Mouse (Mus musculus) testis, adult 2 months (tissue): ENCODE data around the gene Ccdc12. TPM values are rescaled to one million over a fixed set of nuclear protein-coding genes. Genes with fewer than 3 reads are reported as not detected.

Experiments used
- H3K27ac ChIP-seq: fragments of 200-500 bp; 2 replicates; pipeline ENCODE4 v1.5.1; 2012; ENCODE audit warnings: low read depth, low read length; ENCODE audit not compliant: control insufficient read depth, insufficient read depth
- H3K27me3 ChIP-seq: fragments of 200-500 bp; 2 replicates; pipeline ENCODE4 v1.6.1; 2012; ENCODE audit warnings: mild to moderate bottlenecking, low read length, moderate library complexity; ENCODE audit not compliant: control insufficient read depth, insufficient read depth
- H3K36me3 ChIP-seq: fragments of 200-500 bp; 2 replicates; pipeline ENCODE4 v1.6.1; 2012; ENCODE audit warnings: mild to moderate bottlenecking, low read length; ENCODE audit not compliant: control insufficient read depth, insufficient read depth
- H3K4me1 ChIP-seq: fragments of 200-500 bp; 2 replicates; pipeline ENCODE4 v1.6.1; 2012; ENCODE audit warnings: low read length; ENCODE audit not compliant: control insufficient read depth, insufficient read depth
- H3K4me3 ChIP-seq: fragments of 200-500 bp; 2 replicates; pipeline ENCODE4 v1.5.1; 2012; ENCODE audit warnings: low read depth, mild to moderate bottlenecking, low read length, moderate library complexity, mixed read lengths; ENCODE audit not compliant: control insufficient read depth
- CTCF ChIP-seq: fragments of 200-500 bp; IDR thresholded peaks from 2 replicates; pipeline ENCODE4 v1.5.1; 2012; ENCODE audit warnings: low read depth, mild to moderate bottlenecking, inconsistent platforms, low read length, moderate library complexity; ENCODE audit not compliant: control insufficient read depth, insufficient read depth, insufficient replicate concordance
- POLR2A ChIP-seq: fragments of 200-500 bp; IDR thresholded peaks from 2 replicates; pipeline ENCODE4 v1.6.1; 2012; ENCODE audit warnings: low read depth, mild to moderate bottlenecking, inconsistent platforms, low read length, moderate library complexity; ENCODE audit not compliant: control insufficient read depth
- polyA plus RNA-seq: library from polyadenylated mRNA; depleted of rRNA; stranded (reverse); fragments of >200 nt; gene quantifications from 2 replicates; pipeline ENCODE4 v1.2.3, GENCODE M21; 2012

Ccdc12 gene
- polyA plus RNA-seq, 1 experiment, result 78.9 TPM

DNA sequence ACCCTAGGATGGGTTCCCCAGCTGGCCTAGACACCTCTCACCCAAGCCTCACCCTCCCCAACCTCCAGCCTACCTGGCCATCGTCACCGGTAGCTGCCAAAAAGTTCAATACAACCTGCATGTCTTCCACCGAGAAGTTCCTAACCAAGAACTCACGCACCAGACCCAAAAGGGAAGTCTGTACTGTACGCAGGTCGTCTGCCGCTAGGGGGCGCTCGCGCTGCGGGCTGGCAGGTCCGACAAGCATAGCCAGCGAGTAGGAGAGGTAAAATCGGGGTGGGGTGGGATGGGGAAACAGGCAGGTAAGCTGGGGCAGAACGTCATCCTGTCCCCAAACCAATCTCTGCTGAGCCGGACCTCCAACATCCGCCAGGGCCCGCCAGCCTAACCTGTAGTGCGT lies 21.1 kb upstream of the Ccdc12 start:
- Histone ChIP-seq H3K27me3 (no peaks in the 10 kb centered on the region), H3K4me1 (peaks cover 3% of the 10 kb centered on the region)

GRCm38 (mm10) chr9:110638611-110639021 lies 17.7 kb upstream of the Ccdc12 start:
- TF ChIP-seq POLR2A (no peak), CTCF (no peak)
- Histone ChIP-seq H3K4me3 (no peak overlapping the region), H3K27ac (no peak overlapping the region), H3K4me1 (peaks cover 3% of the 10 kb centered on the region), H3K27me3 (no peaks in the 10 kb centered on the region), H3K36me3 (no peaks in the 10 kb centered on the region)

More for the DNA sequence above, 21.1 kb upstream of the Ccdc12 start:
- TF ChIP-seq CTCF (peak; percentile 94), POLR2A (no peak)
- Histone ChIP-seq H3K27ac (no peak overlapping the region), H3K36me3 (no peaks in the 10 kb centered on the region), H3K4me3 (no peak overlapping the region)

- no peaks in the 10 kb centered on the region for H3K4me1 ChIP-seq
- H3K27me3 ChIP-seq, result no peaks in the 10 kb centered on the region
- H3K36me3 ChIP-seq, result no peaks in the 10 kb centered on the region
- TF ChIP-seq CTCF, result no peak
- TF ChIP-seq POLR2A, result no peak
- no peak overlapping the region for H3K27ac ChIP-seq
- no peak overlapping the region for H3K4me3 ChIP-seq
Measured at GRCm38 (mm10) chr9:110641006-110641405, 15.3 kb upstream of the Ccdc12 start.

- no peaks in the 10 kb centered on the region for H3K36me3 ChIP-seq
Measured at GRCm38 (mm10) chr9:110642812-110643524, 13.3 kb upstream of the Ccdc12 start.

GRCm38 (mm10) chr9:110643787-110644186 lies 12.5 kb upstream of the Ccdc12 start:
- no peak overlapping the region for H3K4me3 ChIP-seq
- no peaks in the 10 kb centered on the region for H3K36me3 ChIP-seq
- H3K27ac ChIP-seq, result no peak overlapping the region
- no peaks in the 10 kb centered on the region for H3K27me3 ChIP-seq
- H3K4me1 ChIP-seq, result peaks cover 6% of the 10 kb centered on the region
- TF ChIP-seq CTCF (no peak), POLR2A (no peak)

More at GRCm38 (mm10) chr9:110642812-110643524, 13.3 kb upstream of the Ccdc12 start:
- Histone ChIP-seq H3K4me1 (0 out of 2 replicates have a peak, but pooled peaks cover under 1% of the 10 kb centered on the region), H3K27ac (no peak overlapping the region), H3K27me3 (no peaks in the 10 kb centered on the region), H3K4me3 (no peak overlapping the region)
- TF ChIP-seq CTCF (no peak), POLR2A (no peak)

GRCm38 (mm10) chr9:110644295-110644694 lies 12.0 kb upstream of the Ccdc12 start:
- Histone ChIP-seq H3K27ac (no peak overlapping the region), H3K27me3 (no peaks in the 10 kb centered on the region), H3K4me1 (peaks cover 8% of the 10 kb centered on the region), H3K36me3 (no peaks in the 10 kb centered on the region), H3K4me3 (no peak overlapping the region)
- TF ChIP-seq POLR2A, result no peak

DNA sequence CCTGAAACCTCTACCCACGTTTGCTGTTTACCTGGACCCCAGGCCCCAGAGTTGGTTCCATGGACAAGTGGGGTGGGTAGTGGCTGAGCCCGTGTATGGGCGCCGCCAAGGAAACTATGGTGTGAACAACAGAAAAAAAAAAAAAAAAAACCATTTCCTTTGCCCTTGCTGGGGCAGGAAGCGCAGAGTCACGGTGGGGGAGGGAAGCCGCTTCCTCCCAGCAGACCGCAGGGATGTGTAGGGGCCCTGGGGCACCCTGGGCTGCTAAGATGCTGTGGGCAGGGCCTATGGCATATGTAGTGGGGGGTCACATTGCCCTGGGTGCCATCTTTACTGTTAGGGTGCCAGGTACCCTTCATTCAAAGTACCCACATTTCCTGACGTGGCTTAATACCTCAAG lies 11.1 kb upstream of the Ccdc12 start:
- TF ChIP-seq CTCF, result no peak
- TF ChIP-seq POLR2A, result no peak
- Histone ChIP-seq H3K4me1 (peaks cover 10% of the 10 kb centered on the region), H3K27me3 (no peaks in the 10 kb centered on the region), H3K4me3 (no peak overlapping the region), H3K36me3 (no peaks in the 10 kb centered on the region), H3K27ac (no peak overlapping the region)
